Mouse (Mus musculus): ENCODE data around the gene Gm17349.

- TF ChIP-seq ZC3H11A (IDR thresholded peaks at IDR 0.05; ENCODE audit: borderline replicate concordance, low read depth, low read length) (no peak), ZNF384 (IDR thresholded peaks at IDR 0.05; ENCODE audit: low read depth, low read length) (no peak), HCFC1 (IDR thresholded peaks at IDR 0.05; ENCODE audit: borderline replicate concordance, insufficient read depth, low read length) (no peak)
Measured at GRCm38 (mm10) chr15:99661121-99661830, 44.0 kb downstream of the Gm17349 start.
